Mouse (Mus musculus) CD4-positive, CD25-positive, alpha-beta regulatory T cell, adult 9 weeks (primary cell): ENCODE data around the gene Cd101. TPM values are rescaled to one million over a fixed set of nuclear protein-coding genes. Genes with fewer than 3 reads are reported as not detected.

Experiments
- polyA plus RNA-seq: library from polyadenylated mRNA; unstranded; fragments of 100-300 nt; shearing (Covaris generic); gene quantifications from one replicate; pipeline ENCODE4 v1.2.1, GENCODE M21; 2017

The Cd101 gene
- polyA plus RNA-seq = 28.8 TPM

GRCm38 (mm10) chr3:101029339-101029738 lies at the start of gene Cd101:
Cd101 (minus strand) TSS chr3:101029556.

GRCm38 (mm10) chr3:100969176-100969917 lies 60.0 kb downstream of the Cd101 start, which contains the start of gene Ttf2:
Ttf2 (minus strand) TSS chr3:100969663.

Other genes starting within 250 kb of the Cd101 start
- not detected for gene Vtcn1, start 204.1 kb downstream of the Cd101 start, polyA plus RNA-seq
- 1.4 TPM for gene Trim45, start 107.4 kb downstream of the Cd101 start, polyA plus RNA-seq
- gene Ttf2, start 59.9 kb downstream of the Cd101 start, polyA plus RNA-seq = 17.8 TPM
- gene Ptgfrn, start 80.7 kb upstream of the Cd101 start, polyA plus RNA-seq = 0.48 TPM